Mouse (Mus musculus): ENCODE data around the gene Igf1r. TPM values are rescaled to one million over a fixed set of nuclear protein-coding genes. Genes with fewer than 3 reads are reported as not detected.

Gene Igf1r
- polyA plus RNA-seq, 1 experiment from 2014 or later, result 19.7 TPM

DNA sequence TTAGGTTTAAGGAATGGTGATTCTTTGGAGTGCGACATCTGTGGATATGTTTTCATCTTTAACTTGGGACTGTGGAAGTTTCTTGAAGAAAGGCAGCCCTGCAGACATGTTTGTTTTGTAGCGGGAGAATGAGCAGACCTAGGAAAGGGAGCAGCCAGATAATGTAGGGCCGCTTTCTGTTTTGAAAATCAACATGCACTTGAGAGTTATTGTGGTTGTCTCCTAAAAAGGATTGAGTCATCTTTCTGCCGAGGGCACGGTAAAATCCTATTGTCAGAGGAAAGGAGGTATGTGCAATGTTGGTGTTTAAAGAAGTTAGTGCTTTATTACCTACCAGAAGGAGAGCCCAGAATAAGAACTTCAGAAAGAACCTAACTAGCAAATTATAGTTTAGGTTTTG lies 2.6 kb downstream of the Igf1r start:
- H3K4me3 ChIP-seq (ENCODE audit: low read depth, low read length), result peak overlapping the region; percentile 91; the same call in 1 of the 2 replicates
- 21% methylated on average over 5 of the region's 5 CpGs for WGBS
- TF ChIP-seq CTCF (IDR thresholded peaks at IDR 0.05; ENCODE audit: low read depth), result no peak
- H3K36me3 ChIP-seq (ENCODE audit: insufficient read depth), result no peaks in the 10 kb centered on the region
- no peaks in the 10 kb centered on the region for H3K27me3 ChIP-seq (ENCODE audit: insufficient read depth, low read length)
- H3K4me2 ChIP-seq, result peak overlapping the region; percentile 90
- H3K9me3 ChIP-seq (ENCODE audit: low read depth, low read length), result no peaks in the 10 kb centered on the region
- H3K4me1 ChIP-seq (ENCODE audit: insufficient read depth), result peaks cover 17% of the 10 kb centered on the region; the same call in 1 of the 2 replicates
- 0 out of 2 replicates have a peak overlapping the region, but pooled peaks have one; percentile 94 for H3K9ac ChIP-seq
- DNase-seq (no peak), ATAC-seq (ENCODE audit: insufficient read depth) (no peak)
- H3K27ac ChIP-seq (ENCODE audit: low read depth), result no peak overlapping the region

DNA sequence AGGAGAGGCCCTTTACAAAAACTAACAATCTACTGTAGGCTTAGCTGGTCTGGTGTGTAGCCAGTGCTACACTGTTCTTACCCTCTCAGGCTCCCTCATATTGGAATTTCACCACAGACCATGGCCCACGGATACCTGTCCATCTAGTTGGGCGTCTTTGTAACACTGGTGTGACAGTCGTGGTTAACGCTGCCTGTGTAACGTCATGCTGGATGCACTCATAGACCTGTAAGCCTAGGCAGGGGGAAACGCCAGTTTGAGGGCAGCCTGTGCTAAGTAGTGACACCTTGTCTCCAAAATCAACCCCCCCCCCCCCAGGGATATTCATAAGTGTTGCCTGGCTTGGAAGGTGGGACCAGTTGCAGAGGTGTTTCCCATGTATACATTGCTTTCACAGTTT lies 4.7 kb downstream of the Igf1r start:
- DNase-seq (peak; percentile 17), ATAC-seq (ENCODE audit: insufficient read depth) (no peak)
- 59% methylated on average over 6 of the region's 6 CpGs for WGBS
- Histone ChIP-seq H3K27ac (ENCODE audit: low read depth) (no peak overlapping the region), H3K9me3 (ENCODE audit: low read depth, low read length) (no peaks in the 10 kb centered on the region), H3K4me3 (ENCODE audit: low read depth, low read length) (no peak overlapping the region), H3K9ac (no peak overlapping the region), H3K4me1 (ENCODE audit: insufficient read depth) (peaks cover 21% of the 10 kb centered on the region; the same call in 1 of the 2 replicates), H3K36me3 (ENCODE audit: insufficient read depth) (no peaks in the 10 kb centered on the region), H3K27me3 (ENCODE audit: insufficient read depth, low read length) (no peaks in the 10 kb centered on the region), H3K4me2 (peak overlapping the region; percentile 29; the same call in 1 of the 2 replicates)
- TF ChIP-seq CTCF (IDR thresholded peaks at IDR 0.05; ENCODE audit: low read depth), result no peak

DNA sequence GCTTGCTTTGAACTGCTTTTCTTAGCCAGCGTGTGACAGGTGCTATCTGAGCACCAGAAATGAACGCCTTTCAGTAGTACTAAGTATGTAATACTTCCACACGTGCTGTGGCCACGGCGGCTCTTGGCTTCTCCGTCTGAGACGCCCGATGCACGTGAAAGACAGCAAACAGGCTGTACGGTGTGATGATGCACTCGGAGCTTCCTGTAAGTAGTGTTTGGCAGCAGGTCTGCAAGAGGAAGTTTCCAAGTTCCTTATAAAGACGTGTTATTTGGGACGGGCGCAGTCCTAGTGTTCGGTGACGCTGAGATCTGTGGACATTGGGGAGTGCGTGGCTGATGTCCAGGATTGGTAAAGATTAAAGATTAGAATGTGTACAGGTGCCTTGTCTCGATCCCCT lies 5.4 kb downstream of the Igf1r start:
- WGBS, result 35% methylated on average over 18 of the region's 18 CpGs
- H3K4me1 ChIP-seq (ENCODE audit: insufficient read depth), result peaks cover 21% of the 10 kb centered on the region; the same call in 1 of the 2 replicates
- H3K4me3 ChIP-seq (ENCODE audit: low read depth, low read length), result no peak overlapping the region
- H3K9ac ChIP-seq, result no peak overlapping the region
- no peak for TF ChIP-seq CTCF (IDR thresholded peaks at IDR 0.05; ENCODE audit: low read depth)
- H3K27ac ChIP-seq (ENCODE audit: low read depth), result no peak overlapping the region
- peak overlapping the region; percentile 32 for H3K4me2 ChIP-seq
- H3K36me3 ChIP-seq (ENCODE audit: insufficient read depth), result no peaks in the 10 kb centered on the region
- H3K27me3 ChIP-seq (ENCODE audit: insufficient read depth, low read length), result no peaks in the 10 kb centered on the region
- no peak for ATAC-seq (ENCODE audit: insufficient read depth)
- no peaks in the 10 kb centered on the region for H3K9me3 ChIP-seq (ENCODE audit: low read depth, low read length)
- peak; percentile 42 for DNase-seq

DNA sequence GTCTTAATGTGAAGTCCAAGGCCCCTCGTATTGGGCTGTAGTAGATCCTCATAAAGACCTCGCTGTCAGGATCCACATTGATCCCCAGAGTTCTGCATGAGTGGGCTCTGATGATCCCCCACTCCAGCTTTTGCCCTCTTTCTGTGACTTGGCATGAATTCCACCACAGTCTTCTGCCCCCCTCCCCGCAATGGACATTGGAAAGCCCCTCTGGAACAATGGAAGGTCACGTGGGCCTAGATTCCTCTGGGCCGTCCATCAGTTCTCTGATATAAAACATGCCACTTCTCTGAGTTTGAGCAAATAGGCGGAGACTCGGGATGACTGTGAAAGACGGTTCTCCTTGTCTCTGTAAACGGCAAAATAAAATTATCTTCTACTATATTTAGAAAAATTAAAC lies 8.1 kb downstream of the Igf1r start:
- no peaks in the 10 kb centered on the region for H3K9me3 ChIP-seq (ENCODE audit: low read depth, low read length)
- no peaks in the 10 kb centered on the region for H3K36me3 ChIP-seq (ENCODE audit: insufficient read depth)
- H3K4me1 ChIP-seq (ENCODE audit: insufficient read depth), result peaks cover 26% of the 10 kb centered on the region; the same call in 1 of the 2 replicates
- H3K4me2 ChIP-seq, result no peak overlapping the region
- no peak overlapping the region for H3K9ac ChIP-seq
- no peak for TF ChIP-seq CTCF (IDR thresholded peaks at IDR 0.05; ENCODE audit: low read depth)
- no peak overlapping the region for H3K27ac ChIP-seq (ENCODE audit: low read depth)
- 48% methylated on average over 9 of the region's 9 CpGs for WGBS
- H3K4me3 ChIP-seq (ENCODE audit: low read depth, low read length), result no peak overlapping the region
- ATAC-seq (ENCODE audit: insufficient read depth) (no peak), DNase-seq (no peak)
- H3K27me3 ChIP-seq (ENCODE audit: insufficient read depth, low read length), result no peaks in the 10 kb centered on the region

DNA sequence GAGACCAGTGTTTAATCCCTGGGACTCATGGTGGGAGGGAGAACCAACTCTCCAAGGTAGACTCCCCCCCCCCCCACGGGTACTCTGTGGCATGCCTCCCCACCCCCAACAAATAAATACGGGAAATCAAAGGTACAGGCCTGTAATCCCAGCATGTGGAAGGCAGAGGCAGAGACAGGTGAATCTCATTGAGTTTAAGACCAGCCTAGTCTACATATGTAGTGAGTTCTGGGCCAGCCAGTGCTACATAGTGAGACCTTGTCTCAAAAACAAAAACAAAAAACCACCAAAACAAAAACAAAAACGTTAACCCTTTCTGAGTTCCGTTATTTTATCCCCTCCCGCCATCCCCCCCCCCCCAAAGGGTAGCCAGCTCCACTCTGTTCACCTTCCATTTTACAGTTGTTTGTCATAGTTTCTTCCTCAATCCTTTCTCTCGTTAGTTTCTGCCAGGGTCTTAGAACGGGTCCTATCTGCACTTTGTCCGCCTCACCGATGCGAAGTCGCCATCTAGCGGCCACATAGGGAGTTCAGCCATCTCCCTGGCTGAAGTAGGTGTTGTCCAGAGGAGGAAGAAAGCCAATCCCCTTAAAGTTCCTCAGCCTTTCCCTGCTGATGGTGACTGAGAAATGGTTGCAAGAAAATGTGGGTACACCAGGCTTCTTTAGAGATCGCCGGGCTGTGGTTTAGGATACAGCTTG lies 9.1 kb downstream of the Igf1r start:
- TF ChIP-seq CTCF (IDR thresholded peaks at IDR 0.05; ENCODE audit: low read depth), result peak; percentile 94
- peak; percentile 58; the same call in 1 of the 2 replicates for ATAC-seq (ENCODE audit: insufficient read depth)
- Histone ChIP-seq H3K36me3 (ENCODE audit: insufficient read depth) (no peaks in the 10 kb centered on the region), H3K9me3 (ENCODE audit: low read depth, low read length) (no peaks in the 10 kb centered on the region), H3K4me1 (ENCODE audit: insufficient read depth) (peaks cover 23% of the 10 kb centered on the region; the same call in 1 of the 2 replicates), H3K27me3 (ENCODE audit: insufficient read depth, low read length) (no peaks in the 10 kb centered on the region), H3K9ac (no peak overlapping the region), H3K27ac (ENCODE audit: low read depth) (no peak overlapping the region), H3K4me2 (no peak overlapping the region), H3K4me3 (ENCODE audit: low read depth, low read length) (no peak overlapping the region)
- peak; percentile 93 for DNase-seq
- 18% methylated on average over 14 of the region's 14 CpGs for WGBS

DNA sequence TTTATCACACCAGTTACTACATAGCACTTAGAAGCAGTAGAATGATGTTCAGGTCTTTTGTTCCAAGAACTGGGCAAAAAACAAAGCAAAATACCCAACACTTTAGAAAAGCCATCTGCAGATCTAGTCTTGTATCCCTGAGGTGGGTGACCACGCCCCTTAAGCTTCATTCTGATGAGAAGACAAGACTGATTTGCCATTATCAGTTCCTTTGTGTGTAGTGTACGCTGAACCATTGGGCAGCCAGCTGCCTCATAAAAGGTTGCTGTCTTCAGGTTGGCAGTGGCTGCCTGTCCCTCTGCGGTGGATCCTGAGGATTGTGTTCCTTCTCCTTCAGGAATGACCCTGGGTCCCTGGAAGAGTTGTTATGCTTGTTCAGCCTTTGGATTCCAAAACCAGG lies 11.1 kb downstream of the Igf1r start:
- WGBS, result 88% methylated on average over 3 of the region's 3 CpGs
- H3K27ac ChIP-seq (ENCODE audit: low read depth), result no peak overlapping the region
- ATAC-seq (ENCODE audit: insufficient read depth) (no peak), DNase-seq (no peak)
- H3K27me3 ChIP-seq (ENCODE audit: insufficient read depth, low read length), result no peaks in the 10 kb centered on the region
- no peak overlapping the region for H3K4me2 ChIP-seq
- H3K36me3 ChIP-seq (ENCODE audit: insufficient read depth), result no peaks in the 10 kb centered on the region
- H3K9me3 ChIP-seq (ENCODE audit: low read depth, low read length), result no peaks in the 10 kb centered on the region
- no peak for TF ChIP-seq CTCF (IDR thresholded peaks at IDR 0.05; ENCODE audit: low read depth)
- H3K4me3 ChIP-seq (ENCODE audit: low read depth, low read length), result no peak overlapping the region
- peaks cover 17% of the 10 kb centered on the region for H3K4me1 ChIP-seq (ENCODE audit: insufficient read depth)
- H3K9ac ChIP-seq, result no peak overlapping the region

DNA sequence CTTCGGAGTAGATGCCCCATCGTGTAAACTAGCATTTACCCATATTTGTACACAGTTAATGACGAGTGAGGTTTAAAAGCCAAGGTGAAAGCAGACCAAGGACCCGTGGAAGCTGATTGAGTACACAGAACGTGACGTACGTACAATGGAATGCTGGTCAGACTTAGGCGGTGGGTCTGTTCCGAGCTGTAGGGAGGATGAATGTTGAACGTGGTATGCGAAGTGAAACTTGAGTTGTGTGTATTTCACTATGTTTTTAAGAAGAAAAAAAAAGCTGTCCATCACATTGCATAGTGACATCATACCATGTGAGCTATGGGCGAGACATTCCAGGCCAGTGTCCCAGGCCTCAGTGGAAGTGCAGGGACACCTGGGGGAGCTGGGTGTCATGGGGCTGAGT lies 15.8 kb downstream of the Igf1r start:
- Histone ChIP-seq H3K27ac (ENCODE audit: low read depth) (0 out of 2 replicates have a peak overlapping the region, but pooled peaks have one; percentile 9), H3K4me3 (ENCODE audit: low read depth, low read length) (no peak overlapping the region), H3K4me2 (no peak overlapping the region), H3K9me3 (ENCODE audit: low read depth, low read length) (no peaks in the 10 kb centered on the region), H3K4me1 (ENCODE audit: insufficient read depth) (peaks cover 37% of the 10 kb centered on the region), H3K36me3 (ENCODE audit: insufficient read depth) (peaks cover 4% of the 10 kb centered on the region; the same call in 1 of the 2 replicates), H3K27me3 (ENCODE audit: insufficient read depth, low read length) (no peaks in the 10 kb centered on the region), H3K9ac (no peak overlapping the region)
- DNase-seq, result peak; percentile 65
- 49% methylated on average over 12 of the region's 12 CpGs for WGBS
- peak; percentile 72 for ATAC-seq (ENCODE audit: insufficient read depth)
- TF ChIP-seq CTCF (IDR thresholded peaks at IDR 0.05; ENCODE audit: low read depth), result no peak
